Mouse (Mus musculus) small intestine, adult 2 months (tissue): ENCODE data around the gene Msi2.

Source experiments
- CTCF ChIP-seq: fragments of 200-500 bp; IDR thresholded peaks from 2 replicates; pipeline ENCODE4 v1.5.1; 2012; ENCODE audit warnings: low read depth, mild to moderate bottlenecking, control low read depth, inconsistent platforms, low read length, moderate library complexity, mixed read lengths; ENCODE audit not compliant: insufficient replicate concordance, insufficient read length; ENCODE audit errors: extremely low read depth
- POLR2A ChIP-seq: fragments of 200-500 bp; IDR thresholded peaks from 2 replicates; pipeline ENCODE4 v1.6.1; 2012; ENCODE audit warnings: low read depth, mild to moderate bottlenecking, control low read depth, inconsistent platforms, low read length, moderate library complexity

DNA sequence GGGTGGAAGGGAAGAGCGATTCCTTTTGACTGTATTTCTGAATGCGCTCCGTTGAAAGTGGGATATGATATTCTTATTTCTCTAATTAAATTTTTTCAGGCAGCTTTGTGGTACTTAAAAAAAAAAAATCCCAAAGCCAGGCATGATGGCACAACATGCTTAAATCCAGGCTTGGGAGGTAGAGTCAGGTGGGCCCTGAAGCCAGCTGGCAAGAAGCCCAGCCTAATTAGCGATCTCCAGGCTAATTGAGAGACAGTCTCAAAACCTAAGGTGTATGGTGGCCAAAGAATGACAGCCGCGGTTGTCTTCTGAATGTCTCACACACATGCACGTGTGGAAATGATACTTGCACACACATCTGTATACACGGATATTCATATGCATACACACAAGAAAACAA is 41.2 kb upstream of the Msi2 start:
- TF ChIP-seq POLR2A = no peak
- TF ChIP-seq CTCF = no peak
